Mouse (Mus musculus) megakaryocyte, embryonic 14.5 days (primary cell): ENCODE data around the gene Tdrd5.

ENCODE experiments used
- FLI1 ChIP-seq: IDR thresholded peaks from 2 replicates; pipeline ENCODE4 v1.6.1; 2012; ENCODE audit warnings: low read length, inconsistent platforms, mixed read lengths
- GATA1 ChIP-seq: IDR thresholded peaks from 3 replicates; pipeline ENCODE4 v1.6.1; 2012; ENCODE audit warnings: mixed read lengths, low read length, inconsistent platforms, borderline replicate concordance

DNA sequence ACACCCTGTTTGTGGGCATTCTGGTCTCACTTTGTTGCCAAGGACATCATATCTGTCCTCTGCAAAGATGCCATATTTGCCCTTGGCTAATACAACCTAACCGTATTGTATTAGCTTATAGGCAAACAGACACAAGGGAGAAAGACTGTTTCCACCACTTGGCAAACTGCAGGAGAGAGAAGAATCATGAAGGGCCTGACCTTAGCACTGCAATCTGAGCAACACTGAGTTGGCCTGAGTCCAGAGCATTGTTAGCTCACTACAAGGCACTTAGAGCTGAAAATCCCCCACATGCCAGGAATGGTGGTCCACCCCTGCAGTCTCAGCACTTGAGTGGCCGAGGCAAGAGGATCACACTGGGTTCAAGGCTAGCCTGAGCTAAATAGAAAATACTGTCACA is 84.9 kb downstream of the Tdrd5 start:
- TF ChIP-seq GATA1 (no peak), FLI1 (no peak)
